Mouse (Mus musculus) hindbrain, embryonic 14.5 days (tissue): ENCODE data around the gene A630001G21Rik. TPM values are rescaled to one million over a fixed set of nuclear protein-coding genes. Genes with fewer than 3 reads are reported as not detected.

Experiments
- ATAC-seq: fragments of 200-750 bp; cut with Nextera tagmentation; 2 replicates; pipeline ENCODE4 v1.8.0; 2017; ENCODE audit warnings: moderate number of reproducible peaks, mild to moderate bottlenecking, moderate TSS enrichment, moderate library complexity; ENCODE audit not compliant: low FRiP score
- DNase-seq: peaks from one replicate; pipeline ENCODE4 v3.0.0-alpha.2; 2015; ENCODE audit warnings: low spot score
- H3K27ac ChIP-seq: fragments of 300-500 bp; sonication (generic); 2 replicates; pipeline ENCODE4 v1.5.1; 2014; ENCODE audit warnings: mild to moderate bottlenecking, moderate library complexity
- H3K27me3 ChIP-seq: fragments of 300-500 bp; sonication (generic); 2 replicates; pipeline ENCODE4 v1.6.1; 2014; ENCODE audit warnings: mild to moderate bottlenecking, low read length, mixed read lengths; ENCODE audit not compliant: control insufficient read depth, insufficient read depth
- H3K36me3 ChIP-seq: fragments of 300-500 bp; sonication (generic); replicated peaks from 2 replicates; pipeline ENCODE4 v1.6.1; 2014; ENCODE audit not compliant: control insufficient read depth, insufficient read depth
- H3K4me1 ChIP-seq: fragments of 300-500 bp; sonication (generic); replicated peaks from 2 replicates; pipeline ENCODE4 v1.6.1; 2014; ENCODE audit warnings: antibody characterized with exemption, low read length, mixed read lengths; ENCODE audit not compliant: control insufficient read depth, insufficient read depth
- H3K4me2 ChIP-seq: fragments of 300-500 bp; sonication (generic); replicated peaks from 2 replicates; pipeline ENCODE4 v1.6.1; 2014; ENCODE audit warnings: mild to moderate bottlenecking, moderate library complexity
- H3K4me3 ChIP-seq: fragments of 300-500 bp; sonication (generic); replicated peaks from 2 replicates; pipeline ENCODE4 v1.5.1; 2014; ENCODE audit warnings: mild to moderate bottlenecking, low read length
- H3K9ac ChIP-seq: fragments of 300-500 bp; sonication (generic); 2 replicates; pipeline ENCODE4 v1.6.1; 2014
- H3K9me3 ChIP-seq: fragments of 300-500 bp; sonication (generic); 2 replicates; pipeline ENCODE4 v1.6.1; 2016; ENCODE audit warnings: low read length; ENCODE audit not compliant: control insufficient read depth
- WGBS: fragments of 180-500 bp; shearing (Covaris S2); extraction: QIAGEN DNeasy Blood & Tissue Kit; methylation state at CpG from one replicate; pipeline ENCODE4 v1.1.7; 2014; 5-methylcytosine and 5-hydroxymethylcytosine counted together
- polyA plus RNA-seq: library from polyadenylated mRNA; unstranded; fragments of >200 nt; fragmentation: Nextera tagmentation; extraction: Ambion mirVana; gene quantifications from 2 replicates; pipeline ENCODE4 v1.2.1, GENCODE M21; 2014

The A630001G21Rik gene
- polyA plus RNA-seq, 1 experiment from 2014 or later, result 0.19 TPM

DNA sequence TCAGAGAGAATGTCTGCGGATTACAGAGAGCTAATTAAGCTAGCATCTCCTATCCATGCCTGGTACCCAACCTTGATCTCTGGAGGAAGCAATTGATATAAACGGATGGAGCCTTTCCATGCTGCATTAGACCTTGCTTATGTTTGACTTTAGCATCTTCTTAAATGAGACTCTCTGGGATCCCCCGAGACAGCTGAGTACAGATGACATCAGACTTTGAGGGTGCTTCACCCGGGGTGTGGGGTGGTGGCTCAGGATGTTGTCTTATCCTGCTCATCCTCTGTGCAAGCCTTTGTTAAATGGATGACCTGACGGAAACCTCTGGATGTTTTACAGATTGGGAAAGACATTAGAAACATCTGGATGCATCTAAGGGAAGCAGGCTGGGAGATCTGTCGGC lies 48.0 kb downstream of the A630001G21Rik start:
- H3K4me2 ChIP-seq, result no peak overlapping the region
- no peaks in the 10 kb centered on the region for H3K4me1 ChIP-seq
- H3K4me3 ChIP-seq, result no peak overlapping the region
- 89% methylated on average over 6 of the region's 6 CpGs for WGBS
- H3K27me3 ChIP-seq, result no peaks in the 10 kb centered on the region
- DNase-seq (no peak), ATAC-seq (no peak)
- H3K27ac ChIP-seq, result no peak overlapping the region
- H3K9me3 ChIP-seq, result no peaks in the 10 kb centered on the region
- H3K9ac ChIP-seq, result no peak overlapping the region
- no peaks in the 10 kb centered on the region for H3K36me3 ChIP-seq

DNA sequence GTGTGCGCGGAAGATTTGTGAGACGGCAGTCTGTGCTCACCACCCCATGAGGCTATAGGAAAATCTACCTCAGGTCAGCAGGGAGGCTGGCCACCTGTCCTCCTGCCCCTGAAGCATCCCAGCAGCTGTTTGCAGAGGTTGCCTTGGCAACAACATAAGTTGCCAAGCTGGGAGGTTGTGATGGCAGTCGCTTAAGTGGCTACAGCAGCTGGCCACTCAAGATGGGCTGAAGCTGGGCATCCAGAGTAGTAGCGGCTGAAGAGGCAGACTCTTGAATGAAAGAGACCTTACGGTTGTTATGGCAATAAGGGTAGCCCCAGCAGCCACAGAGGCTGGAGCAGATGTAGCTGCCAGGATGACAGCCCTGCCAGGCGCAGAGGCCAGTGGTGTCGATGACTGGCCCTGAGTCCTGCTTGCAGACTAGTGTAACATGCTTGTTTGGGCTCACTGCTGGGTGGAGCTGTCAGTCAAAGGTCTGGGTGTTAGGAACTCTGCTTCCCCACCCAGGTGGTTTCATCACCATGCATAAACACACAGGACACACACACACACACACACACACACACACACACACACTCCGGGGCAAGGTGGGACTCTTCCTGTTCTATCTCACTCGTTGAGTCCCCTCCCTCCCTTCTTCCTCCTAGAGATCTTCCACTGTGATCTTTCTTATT lies 58.1 kb downstream of the A630001G21Rik start:
- no peak overlapping the region for H3K4me2 ChIP-seq
- DNase-seq (peak; percentile 63), ATAC-seq (peak; percentile 73)
- H3K9me3 ChIP-seq, result no peaks in the 10 kb centered on the region
- no peak overlapping the region for H3K4me3 ChIP-seq
- H3K36me3 ChIP-seq, result no peaks in the 10 kb centered on the region
- 42% methylated on average over 10 of the region's 10 CpGs for WGBS
- H3K4me1 ChIP-seq, result 0 out of 2 replicates have a peak, but pooled peaks cover 4% of the 10 kb centered on the region
- 0 out of 2 replicates have a peak overlapping the region, but pooled peaks have one; percentile 11 for H3K9ac ChIP-seq
- no peaks in the 10 kb centered on the region for H3K27me3 ChIP-seq
- H3K27ac ChIP-seq, result 0 out of 2 replicates have a peak overlapping the region, but pooled peaks have one; percentile 32

DNA sequence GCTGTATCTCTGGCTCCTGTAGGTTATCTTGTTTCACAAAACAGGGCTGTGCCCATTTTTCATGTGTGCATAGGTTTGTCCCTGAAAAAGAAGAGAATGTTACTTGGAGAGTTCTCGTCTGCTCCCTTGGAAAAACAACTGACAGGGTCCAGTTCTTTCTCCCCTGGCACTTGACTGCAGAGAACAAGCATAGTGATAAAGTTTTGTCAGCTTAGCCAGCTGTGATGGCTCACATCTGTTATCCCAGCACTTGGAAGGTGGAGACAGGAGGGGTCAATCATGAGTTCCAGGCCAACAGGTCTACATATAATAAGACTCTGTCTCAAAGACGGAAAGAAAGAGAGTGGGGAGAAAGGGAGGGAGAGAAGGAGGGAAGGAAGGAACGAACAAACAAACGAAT lies 59.4 kb downstream of the A630001G21Rik start:
- WGBS, result 83% methylated on average over 4 of the region's 4 CpGs
- Histone ChIP-seq H3K4me2 (no peak overlapping the region), H3K36me3 (no peaks in the 10 kb centered on the region), H3K9ac (no peak overlapping the region), H3K27ac (no peak overlapping the region), H3K4me1 (0 out of 2 replicates have a peak, but pooled peaks cover 4% of the 10 kb centered on the region), H3K9me3 (no peaks in the 10 kb centered on the region), H3K4me3 (no peak overlapping the region), H3K27me3 (no peaks in the 10 kb centered on the region)
- no peak for DNase-seq
- no peak for ATAC-seq

DNA sequence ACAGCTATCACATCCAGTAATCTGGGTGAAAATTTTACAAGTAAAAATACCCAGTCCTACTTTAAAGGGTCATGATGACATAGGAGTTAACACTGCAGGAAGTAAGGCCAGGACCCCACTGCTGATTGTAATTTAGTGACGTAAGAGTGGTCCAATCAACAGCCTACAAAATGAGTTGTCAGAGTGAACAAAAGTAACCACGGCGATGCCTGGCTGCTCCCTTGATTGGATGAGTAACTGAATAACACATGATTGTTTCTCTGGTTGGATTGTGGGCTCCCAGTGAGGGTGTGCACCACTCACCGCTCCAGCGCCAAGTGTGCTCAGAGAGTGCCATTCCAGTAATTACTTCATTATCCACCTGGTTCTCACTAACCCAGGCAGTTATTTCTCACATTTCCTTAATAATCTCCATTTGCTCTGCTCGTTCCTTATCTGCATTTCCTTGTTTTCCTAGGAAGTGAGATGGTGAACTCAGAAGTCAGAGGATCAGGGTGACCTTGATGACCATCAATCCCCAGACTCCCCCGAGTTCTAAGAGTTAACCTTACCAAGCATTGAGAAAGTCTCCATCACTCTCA lies 61.9 kb downstream of the A630001G21Rik start:
- Histone ChIP-seq H3K36me3 (no peaks in the 10 kb centered on the region), H3K4me2 (no peak overlapping the region), H3K9me3 (no peaks in the 10 kb centered on the region), H3K27ac (no peak overlapping the region), H3K4me3 (no peak overlapping the region), H3K9ac (no peak overlapping the region), H3K27me3 (no peaks in the 10 kb centered on the region), H3K4me1 (0 out of 2 replicates have a peak, but pooled peaks cover 4% of the 10 kb centered on the region)
- DNase-seq (no peak), ATAC-seq (peak; percentile 54; the same call in 1 of the 2 replicates)
- WGBS, result 58% methylated on average over 7 of the region's 7 CpGs

DNA sequence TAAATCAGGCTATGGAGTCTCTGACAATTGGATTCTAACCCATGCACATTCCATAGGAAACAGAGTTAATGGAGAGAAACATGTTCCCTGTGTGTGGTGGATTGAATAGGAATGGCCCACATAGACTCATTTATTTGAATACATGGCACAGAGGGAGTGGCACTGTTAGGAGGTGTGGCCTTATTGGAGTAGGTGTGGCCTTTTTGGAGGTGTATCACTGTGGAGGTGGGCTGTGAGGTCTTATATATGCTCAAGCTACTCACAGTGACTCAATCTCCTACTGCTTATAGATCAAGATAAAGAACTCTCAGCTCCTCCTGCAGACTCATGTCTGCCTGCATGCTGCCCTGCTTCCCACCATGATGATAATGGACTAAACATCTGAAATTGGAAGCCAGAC lies 63.9 kb downstream of the A630001G21Rik start:
- DNase-seq, result no peak
- H3K4me2 ChIP-seq, result no peak overlapping the region
- H3K27me3 ChIP-seq, result no peaks in the 10 kb centered on the region
- no peaks in the 10 kb centered on the region for H3K36me3 ChIP-seq
- no peaks in the 10 kb centered on the region for H3K9me3 ChIP-seq
- no peaks in the 10 kb centered on the region for H3K4me1 ChIP-seq
- ATAC-seq, result no peak
- H3K9ac ChIP-seq, result no peak overlapping the region
- no peak overlapping the region for H3K27ac ChIP-seq
- no peak overlapping the region for H3K4me3 ChIP-seq

DNA sequence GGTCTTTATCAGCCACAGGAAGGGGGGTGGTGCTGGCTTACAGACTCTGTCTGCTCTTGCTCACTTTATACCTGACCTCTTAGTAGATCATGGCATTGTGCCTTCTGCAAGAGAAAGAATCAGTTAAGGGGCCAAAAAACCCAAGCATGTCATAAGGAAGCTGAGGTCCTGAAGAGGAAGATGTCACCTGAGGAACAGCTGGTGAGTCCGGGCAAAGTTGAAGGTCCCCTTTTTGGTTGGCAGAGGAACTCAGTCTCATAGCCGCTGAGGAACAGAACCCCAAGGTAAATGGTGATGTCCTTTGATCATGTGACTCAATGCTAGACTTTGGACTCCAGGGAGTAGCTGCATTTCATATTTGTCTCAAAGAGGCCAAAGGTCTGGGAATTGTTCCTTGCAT lies 71.7 kb downstream of the A630001G21Rik start:
- no peak overlapping the region for H3K9ac ChIP-seq
- no peak for DNase-seq
- no peak overlapping the region for H3K4me3 ChIP-seq
- no peak overlapping the region for H3K27ac ChIP-seq
- H3K4me2 ChIP-seq, result no peak overlapping the region
- no peak for ATAC-seq
- H3K9me3 ChIP-seq, result no peaks in the 10 kb centered on the region
- H3K36me3 ChIP-seq, result no peaks in the 10 kb centered on the region
- H3K27me3 ChIP-seq, result no peaks in the 10 kb centered on the region
- WGBS, result 94% methylated on average over 2 of the region's 2 CpGs
- H3K4me1 ChIP-seq, result no peaks in the 10 kb centered on the region

DNA sequence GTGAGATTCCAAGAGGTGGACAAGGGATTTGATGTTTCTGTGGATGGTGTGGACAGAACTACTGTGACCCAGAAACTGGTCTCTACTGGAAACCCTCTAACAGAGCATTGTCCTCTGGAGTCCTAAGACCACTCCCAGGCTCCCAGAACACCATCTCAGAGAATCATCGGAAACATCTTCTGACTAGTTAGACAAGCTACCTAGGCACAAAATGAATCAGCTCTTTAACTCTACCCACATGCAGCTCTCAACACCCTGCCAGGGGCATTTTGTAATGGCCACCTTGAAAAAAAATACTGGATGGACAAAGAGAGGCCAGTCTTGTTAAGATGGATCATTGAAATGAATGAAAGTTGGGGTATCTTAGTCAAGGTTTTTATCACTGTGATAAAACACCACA lies 72.9 kb downstream of the A630001G21Rik start:
- DNase-seq, result no peak
- WGBS, result 95% methylated on average over 1 of the region's 1 CpGs
- no peaks in the 10 kb centered on the region for H3K27me3 ChIP-seq
- no peak overlapping the region for H3K27ac ChIP-seq
- H3K4me1 ChIP-seq, result no peaks in the 10 kb centered on the region
- no peak for ATAC-seq
- H3K36me3 ChIP-seq, result no peaks in the 10 kb centered on the region
- H3K4me3 ChIP-seq, result no peak overlapping the region
- no peak overlapping the region for H3K9ac ChIP-seq
- no peak overlapping the region for H3K4me2 ChIP-seq
- no peaks in the 10 kb centered on the region for H3K9me3 ChIP-seq

DNA sequence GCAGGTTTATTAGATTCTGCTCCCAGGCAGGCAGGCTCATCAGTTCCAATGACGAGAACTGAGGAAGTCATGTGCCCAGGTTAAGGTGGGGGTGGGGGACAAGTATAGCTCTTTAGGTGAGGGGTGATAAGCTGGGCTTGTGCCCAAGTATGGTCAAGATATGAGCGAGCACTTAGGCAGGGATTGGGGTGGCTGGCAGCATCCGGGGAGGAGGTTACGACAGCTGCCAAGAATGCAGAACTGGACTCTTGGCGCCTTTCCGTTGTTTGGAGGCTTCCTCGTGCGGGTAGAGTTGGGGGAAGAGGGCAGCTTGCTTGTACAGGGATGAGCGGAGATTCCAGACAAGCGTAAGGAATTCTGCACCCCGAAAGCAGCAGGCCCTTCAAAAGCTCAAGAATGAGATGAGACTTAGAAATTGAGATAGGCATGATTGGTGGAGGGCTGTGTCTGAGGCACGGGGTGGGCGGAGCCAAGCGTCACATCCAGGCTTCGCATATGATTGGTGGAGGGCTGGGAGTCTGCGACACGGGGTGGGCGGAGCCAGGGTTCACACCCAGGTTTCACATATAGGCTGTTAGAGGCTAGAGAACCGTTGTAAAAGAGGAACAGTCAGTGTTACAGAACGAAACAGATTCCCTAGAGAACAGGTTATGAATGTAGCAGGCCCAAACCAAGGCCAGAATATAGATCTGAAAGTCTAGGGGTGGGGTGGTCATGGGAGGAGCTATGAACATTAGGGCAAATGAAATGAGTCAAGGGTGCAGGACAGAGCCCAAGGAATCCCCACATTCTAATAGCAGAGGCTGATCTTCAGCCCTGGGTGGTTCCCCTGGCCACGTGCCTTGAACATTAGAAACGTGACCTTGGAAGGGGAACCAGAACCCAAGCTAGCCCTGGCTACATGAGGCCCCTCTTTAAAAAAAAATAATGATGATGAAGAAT lies 74.9 kb downstream of the A630001G21Rik start:
- Histone ChIP-seq H3K4me3 (peak overlapping the region; percentile 34), H3K4me1 (no peaks in the 10 kb centered on the region), H3K4me2 (peak overlapping the region; percentile 55), H3K27me3 (no peaks in the 10 kb centered on the region), H3K36me3 (no peaks in the 10 kb centered on the region), H3K9me3 (no peaks in the 10 kb centered on the region), H3K27ac (peak overlapping the region; percentile 79), H3K9ac (peak overlapping the region; percentile 52)
- 23% methylated on average over 22 of the region's 22 CpGs for WGBS
- ATAC-seq (peak; percentile 99), DNase-seq (peak; percentile 83)

DNA sequence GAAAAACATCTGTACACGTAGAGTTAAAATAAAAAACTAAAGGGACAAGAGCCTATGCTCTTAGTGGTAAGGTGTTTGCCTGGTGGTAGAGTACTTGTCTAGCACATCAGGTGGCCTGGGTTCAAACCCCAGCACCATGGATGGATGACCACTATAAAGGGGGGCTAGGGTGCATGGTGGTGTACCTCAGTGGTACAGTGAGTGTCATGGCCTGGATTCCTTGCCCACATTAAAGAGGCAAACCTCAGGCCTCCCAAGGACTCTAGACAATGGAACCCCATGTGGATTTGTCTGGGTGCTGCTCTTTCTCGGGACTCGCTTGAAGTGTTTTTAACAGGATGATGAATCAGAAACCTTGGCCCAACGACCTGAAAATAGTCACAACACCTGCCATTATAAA lies 75.9 kb downstream of the A630001G21Rik start:
- no peak for DNase-seq
- H3K9ac ChIP-seq, result no peak overlapping the region
- no peaks in the 10 kb centered on the region for H3K27me3 ChIP-seq
- no peak for ATAC-seq
- no peak overlapping the region for H3K4me2 ChIP-seq
- H3K9me3 ChIP-seq, result no peaks in the 10 kb centered on the region
- no peaks in the 10 kb centered on the region for H3K4me1 ChIP-seq
- no peak overlapping the region for H3K4me3 ChIP-seq
- no peak overlapping the region for H3K27ac ChIP-seq
- no peaks in the 10 kb centered on the region for H3K36me3 ChIP-seq
- WGBS, result 76% methylated on average over 4 of the region's 4 CpGs
